Mouse (Mus musculus): ENCODE results near the gene Rab29. TPM values are rescaled to one million over a fixed set of nuclear protein-coding genes. Genes with fewer than 3 reads are reported as not detected.

Gene Rab29
- polyA plus RNA-seq, 1 experiment from 2014 or later: 10.3 TPM

DNA sequence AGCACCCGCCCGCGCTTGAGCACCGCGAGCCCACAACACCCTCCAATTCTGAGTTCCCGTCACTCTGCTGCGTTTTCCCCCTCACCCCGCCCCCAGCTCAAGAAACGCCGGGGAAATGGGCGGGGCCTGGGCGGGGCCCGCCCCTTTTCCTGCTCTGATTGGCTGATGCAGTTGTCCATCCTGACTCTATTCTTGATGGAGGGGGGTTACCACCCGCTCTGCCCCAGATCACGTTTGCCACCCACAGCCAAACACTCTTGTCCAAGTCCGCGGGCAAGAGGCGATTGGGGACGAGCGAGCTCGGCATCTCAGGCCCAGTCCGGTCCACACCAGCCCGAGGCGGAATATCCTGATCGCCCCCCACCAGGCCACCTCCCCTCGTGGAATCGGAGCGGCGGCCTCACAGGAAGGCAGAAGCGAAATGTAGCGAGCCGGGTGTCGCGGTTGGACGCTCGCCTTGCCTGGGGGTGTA, 39.2 kb upstream of the Rab29 start:
- ATAC-seq (ENCODE audit: insufficient read depth, low FRiP score, low TSS enrichment): peak; percentile 94
- peak overlapping the region; percentile 66 for H3K4me2 ChIP-seq (ENCODE audit: low read depth)
- DNase-seq (ENCODE audit: low spot score): peak; percentile 98
- H3K9ac ChIP-seq (ENCODE audit: low read length): peak overlapping the region; percentile 86
- WGBS: 0% methylated on average over 30 of the region's 36 CpGs
- H3K4me1 ChIP-seq (ENCODE audit: control insufficient read depth, insufficient read depth, low read length): peaks cover 5% of the 10 kb centered on the region; the same call in 1 of the 2 replicates
- H3K27me3 ChIP-seq (ENCODE audit: control insufficient read depth, insufficient read depth, low read length): no peaks in the 10 kb centered on the region
- peak overlapping the region; percentile 44; the same call in 1 of the 2 replicates for H3K27ac ChIP-seq (ENCODE audit: low read depth, low read length)
- peak overlapping the region; percentile 82 for H3K4me3 ChIP-seq (ENCODE audit: low read depth, low read length)
- H3K36me3 ChIP-seq (ENCODE audit: control insufficient read depth, insufficient read depth, low read length): no peaks in the 10 kb centered on the region
- H3K9me3 ChIP-seq (ENCODE audit: control insufficient read depth, low read length): no peaks in the 10 kb centered on the region

DNA sequence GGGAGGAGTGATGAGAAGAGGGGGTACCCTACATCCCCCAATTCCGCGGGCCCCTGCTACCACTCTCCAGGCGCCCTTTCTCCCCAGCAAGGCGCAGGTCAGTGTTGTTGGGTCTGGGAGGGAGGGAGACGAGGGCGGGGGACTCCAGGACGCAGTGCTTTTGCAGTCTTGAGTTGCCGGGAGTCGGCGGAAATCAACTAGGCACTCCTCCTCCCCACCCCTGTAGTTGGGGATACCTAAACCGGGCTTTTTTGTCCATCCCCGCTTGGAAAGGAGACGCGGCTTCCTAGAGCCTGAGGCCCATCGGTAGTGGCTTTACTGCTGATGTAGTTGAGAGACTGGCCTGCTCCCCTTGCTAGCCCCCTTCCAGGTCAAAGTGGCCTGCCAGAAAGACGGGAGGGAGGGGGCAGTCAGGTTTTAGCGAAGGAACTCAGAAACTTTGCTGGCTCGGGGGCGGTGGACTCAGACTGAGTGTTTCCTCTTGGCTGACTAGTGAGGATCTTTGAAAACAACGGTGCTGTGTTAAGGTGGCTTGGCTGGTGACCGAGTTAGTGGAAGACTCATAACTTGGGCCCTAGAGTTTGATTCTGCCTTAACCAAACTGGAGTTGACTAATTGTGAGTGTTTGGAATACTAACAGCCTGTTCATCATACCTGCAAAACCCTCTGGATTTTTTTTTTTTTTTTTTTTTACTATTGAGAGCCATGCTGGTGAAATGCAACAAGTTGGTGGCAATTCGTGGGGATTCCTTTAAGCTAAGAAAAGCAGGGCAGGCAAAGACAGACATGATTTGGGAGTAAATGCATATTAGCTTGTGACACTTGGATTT, 38.5 kb upstream of the Rab29 start:
- H3K27me3 ChIP-seq (ENCODE audit: control insufficient read depth, insufficient read depth, low read length): no peaks in the 10 kb centered on the region
- peak overlapping the region; percentile 82 for H3K4me3 ChIP-seq (ENCODE audit: low read depth, low read length)
- WGBS: 2% methylated on average over 20 of the region's 22 CpGs
- peak; percentile 74 for ATAC-seq (ENCODE audit: insufficient read depth, low FRiP score, low TSS enrichment)
- no peaks in the 10 kb centered on the region for H3K9me3 ChIP-seq (ENCODE audit: control insufficient read depth, low read length)
- peaks cover 5% of the 10 kb centered on the region; the same call in 1 of the 2 replicates for H3K4me1 ChIP-seq (ENCODE audit: control insufficient read depth, insufficient read depth, low read length)
- no peaks in the 10 kb centered on the region for H3K36me3 ChIP-seq (ENCODE audit: control insufficient read depth, insufficient read depth, low read length)
- H3K4me2 ChIP-seq (ENCODE audit: low read depth): peak overlapping the region; percentile 66
- H3K27ac ChIP-seq (ENCODE audit: low read depth, low read length): peak overlapping the region; percentile 44; the same call in 1 of the 2 replicates
- H3K9ac ChIP-seq (ENCODE audit: low read length): peak overlapping the region; percentile 86
- no peak for DNase-seq (ENCODE audit: low spot score)

- H3K4me3 ChIP-seq (ENCODE audit: low read depth, low read length): peak overlapping the region; percentile 82; the same call in 1 of the 2 replicates
- ATAC-seq (ENCODE audit: insufficient read depth, low FRiP score, low TSS enrichment) (no peak), DNase-seq (ENCODE audit: low spot score) (no peak)
- H3K27me3 ChIP-seq (ENCODE audit: control insufficient read depth, insufficient read depth, low read length): no peaks in the 10 kb centered on the region
- H3K27ac ChIP-seq (ENCODE audit: low read depth, low read length): no peak overlapping the region
- H3K4me2 ChIP-seq (ENCODE audit: low read depth): peak overlapping the region; percentile 66
- no peaks in the 10 kb centered on the region for H3K9me3 ChIP-seq (ENCODE audit: control insufficient read depth, low read length)
- H3K4me1 ChIP-seq (ENCODE audit: control insufficient read depth, insufficient read depth, low read length): peaks cover 5% of the 10 kb centered on the region; the same call in 1 of the 2 replicates
- 38% methylated on average over 5 of the region's 5 CpGs for WGBS
- no peaks in the 10 kb centered on the region for H3K36me3 ChIP-seq (ENCODE audit: control insufficient read depth, insufficient read depth, low read length)
- peak overlapping the region; percentile 26; the same call in 1 of the 2 replicates for H3K9ac ChIP-seq (ENCODE audit: low read length)
These were observed 37.7 kb upstream of the Rab29 start for GRCm38 (mm10) chr1:131829279-131829678.

- Histone ChIP-seq H3K36me3 (ENCODE audit: control insufficient read depth, insufficient read depth, low read length) (no peaks in the 10 kb centered on the region), H3K9ac (ENCODE audit: low read length) (no peak overlapping the region), H3K4me3 (ENCODE audit: low read depth, low read length) (no peak overlapping the region), H3K4me1 (ENCODE audit: control insufficient read depth, insufficient read depth, low read length) (peaks cover 5% of the 10 kb centered on the region; the same call in 1 of the 2 replicates), H3K9me3 (ENCODE audit: control insufficient read depth, low read length) (no peaks in the 10 kb centered on the region), H3K27ac (ENCODE audit: low read depth, low read length) (no peak overlapping the region), H3K4me2 (ENCODE audit: low read depth) (no peak overlapping the region), H3K27me3 (ENCODE audit: control insufficient read depth, insufficient read depth, low read length) (no peaks in the 10 kb centered on the region)
- 90% methylated on average over 15 of the region's 15 CpGs for WGBS
- ATAC-seq (ENCODE audit: insufficient read depth, low FRiP score, low TSS enrichment): no peak
- DNase-seq (ENCODE audit: low spot score): no peak
These were observed 36.5 kb upstream of the Rab29 start for GRCm38 (mm10) chr1:131830561-131830960.

- Histone ChIP-seq H3K27me3 (ENCODE audit: control insufficient read depth, insufficient read depth, low read length) (no peaks in the 10 kb centered on the region), H3K27ac (ENCODE audit: low read depth, low read length) (no peak overlapping the region), H3K4me1 (ENCODE audit: control insufficient read depth, insufficient read depth, low read length) (peaks cover 5% of the 10 kb centered on the region; the same call in 1 of the 2 replicates), H3K9me3 (ENCODE audit: control insufficient read depth, low read length) (no peaks in the 10 kb centered on the region), H3K4me3 (ENCODE audit: low read depth, low read length) (no peak overlapping the region), H3K9ac (ENCODE audit: low read length) (no peak overlapping the region), H3K36me3 (ENCODE audit: control insufficient read depth, insufficient read depth, low read length) (no peaks in the 10 kb centered on the region), H3K4me2 (ENCODE audit: low read depth) (no peak overlapping the region)
- no peak for ATAC-seq (ENCODE audit: insufficient read depth, low FRiP score, low TSS enrichment)
- DNase-seq (ENCODE audit: low spot score): no peak
- WGBS: 81% methylated on average over 8 of the region's 8 CpGs
These were observed 35.9 kb upstream of the Rab29 start for GRCm38 (mm10) chr1:131830971-131831641.

DNA sequence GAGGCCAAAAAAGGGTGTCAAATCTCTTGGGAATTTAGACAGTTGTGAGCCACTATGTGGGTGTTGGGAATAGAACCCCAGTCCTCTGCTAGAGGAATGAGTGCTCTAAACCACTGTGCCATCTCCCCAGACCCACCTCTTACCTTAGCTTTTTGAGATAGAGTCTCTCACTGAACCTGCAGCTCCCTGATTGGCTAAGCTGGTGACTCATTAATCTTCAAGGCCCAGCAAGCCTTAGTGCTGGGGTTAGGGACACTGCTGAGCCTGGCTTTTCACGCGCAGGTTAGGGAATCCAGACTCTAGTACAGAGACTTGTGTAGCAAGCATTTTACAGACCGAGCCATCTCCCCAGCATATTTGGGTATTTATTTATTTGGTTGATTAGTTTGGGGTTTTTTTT, 30.0 kb upstream of the Rab29 start:
- H3K9ac ChIP-seq (ENCODE audit: low read length): no peak overlapping the region
- ATAC-seq (ENCODE audit: insufficient read depth, low FRiP score, low TSS enrichment) (no peak), DNase-seq (ENCODE audit: low spot score) (no peak)
- H3K4me1 ChIP-seq (ENCODE audit: control insufficient read depth, insufficient read depth, low read length): no peaks in the 10 kb centered on the region
- no peaks in the 10 kb centered on the region for H3K27me3 ChIP-seq (ENCODE audit: control insufficient read depth, insufficient read depth, low read length)
- peaks cover 5% of the 10 kb centered on the region; the same call in 1 of the 2 replicates for H3K36me3 ChIP-seq (ENCODE audit: control insufficient read depth, insufficient read depth, low read length)
- WGBS: 72% methylated on average over 3 of the region's 3 CpGs
- no peaks in the 10 kb centered on the region for H3K9me3 ChIP-seq (ENCODE audit: control insufficient read depth, low read length)
- H3K27ac ChIP-seq (ENCODE audit: low read depth, low read length): no peak overlapping the region
- H3K4me2 ChIP-seq (ENCODE audit: low read depth): no peak overlapping the region
- no peak overlapping the region for H3K4me3 ChIP-seq (ENCODE audit: low read depth, low read length)

GRCm38 (mm10) chr1:131838542-131838941, 28.5 kb upstream of the Rab29 start:
- DNase-seq (ENCODE audit: low spot score): no peak
- H3K36me3 ChIP-seq (ENCODE audit: control insufficient read depth, insufficient read depth, low read length): peaks cover 6% of the 10 kb centered on the region; the same call in 1 of the 2 replicates
- no peaks in the 10 kb centered on the region for H3K9me3 ChIP-seq (ENCODE audit: control insufficient read depth, low read length)
- no peak overlapping the region for H3K4me2 ChIP-seq (ENCODE audit: low read depth)
- H3K27me3 ChIP-seq (ENCODE audit: control insufficient read depth, insufficient read depth, low read length): no peaks in the 10 kb centered on the region
- no peak for ATAC-seq (ENCODE audit: insufficient read depth, low FRiP score, low TSS enrichment)
- no peak overlapping the region for H3K4me3 ChIP-seq (ENCODE audit: low read depth, low read length)
- 74% methylated on average over 5 of the region's 5 CpGs for WGBS
- H3K27ac ChIP-seq (ENCODE audit: low read depth, low read length): no peak overlapping the region
- H3K4me1 ChIP-seq (ENCODE audit: control insufficient read depth, insufficient read depth, low read length): no peaks in the 10 kb centered on the region
- no peak overlapping the region for H3K9ac ChIP-seq (ENCODE audit: low read length)

- ATAC-seq (ENCODE audit: insufficient read depth, low FRiP score, low TSS enrichment) (no peak), DNase-seq (ENCODE audit: low spot score) (no peak)
- Histone ChIP-seq H3K9me3 (ENCODE audit: control insufficient read depth, low read length) (no peaks in the 10 kb centered on the region), H3K4me1 (ENCODE audit: control insufficient read depth, insufficient read depth, low read length) (no peaks in the 10 kb centered on the region), H3K27me3 (ENCODE audit: control insufficient read depth, insufficient read depth, low read length) (no peaks in the 10 kb centered on the region), H3K27ac (ENCODE audit: low read depth, low read length) (no peak overlapping the region), H3K36me3 (ENCODE audit: control insufficient read depth, insufficient read depth, low read length) (peaks cover 7% of the 10 kb centered on the region; the same call in 1 of the 2 replicates), H3K4me2 (ENCODE audit: low read depth) (no peak overlapping the region), H3K4me3 (ENCODE audit: low read depth, low read length) (no peak overlapping the region), H3K9ac (ENCODE audit: low read length) (no peak overlapping the region)
- 54% methylated on average over 2 of the region's 2 CpGs for WGBS
These were observed 27.7 kb upstream of the Rab29 start for GRCm38 (mm10) chr1:131839279-131839678.

Measured in neural tube, embryonic 11.5 days (tissue).